Mouse (Mus musculus) spleen, adult 2 months (tissue): ENCODE data around the gene Ciart.

Experiments used
- CTCF ChIP-seq: fragments of 200-500 bp; IDR thresholded peaks from 2 replicates; pipeline ENCODE4 v1.5.1; 2011; ENCODE audit warnings: mild to moderate bottlenecking, inconsistent platforms; ENCODE audit not compliant: insufficient read depth, insufficient read length, insufficient replicate concordance; ENCODE audit errors: extremely low read depth
- POLR2A ChIP-seq: fragments of 200-500 bp; IDR thresholded peaks from 2 replicates; pipeline ENCODE4 v1.6.1; 2011; ENCODE audit warnings: low read depth, low read length, inconsistent platforms

DNA sequence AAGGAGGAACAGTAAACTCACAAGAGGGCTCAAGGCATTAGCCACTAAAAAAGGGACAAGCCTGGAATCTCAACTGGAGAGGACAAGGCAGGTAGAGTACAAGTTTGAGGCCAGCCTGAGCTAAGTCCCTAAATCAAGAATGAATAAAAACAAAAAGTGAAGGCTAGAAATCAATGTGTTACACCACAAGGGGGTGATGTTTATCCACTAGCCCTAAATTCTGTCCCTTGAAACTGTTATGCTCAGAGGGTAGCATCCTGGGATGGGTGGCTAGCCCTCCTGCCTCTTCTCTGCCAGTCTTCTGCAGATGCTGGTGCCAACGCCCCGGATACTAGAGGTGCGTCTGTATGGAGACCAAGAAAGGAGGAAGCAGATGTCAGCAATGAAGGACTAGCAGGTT, 21.7 kb downstream of the Ciart start:
- TF ChIP-seq CTCF (no peak), POLR2A (no peak)
